Mouse (Mus musculus) cerebellum, adult (tissue): ENCODE data around the gene Dpysl4.

Source experiments
- ATAC-seq: cut with Nextera tagmentation; 2 replicates; pipeline ENCODE4 v1.9.2; 2017; ENCODE audit warnings: mild to moderate bottlenecking, moderate library complexity, mixed read lengths; ENCODE audit not compliant: insufficient number of reproducible peaks, low FRiP score, low TSS enrichment

The Dpysl4 gene

DNA sequence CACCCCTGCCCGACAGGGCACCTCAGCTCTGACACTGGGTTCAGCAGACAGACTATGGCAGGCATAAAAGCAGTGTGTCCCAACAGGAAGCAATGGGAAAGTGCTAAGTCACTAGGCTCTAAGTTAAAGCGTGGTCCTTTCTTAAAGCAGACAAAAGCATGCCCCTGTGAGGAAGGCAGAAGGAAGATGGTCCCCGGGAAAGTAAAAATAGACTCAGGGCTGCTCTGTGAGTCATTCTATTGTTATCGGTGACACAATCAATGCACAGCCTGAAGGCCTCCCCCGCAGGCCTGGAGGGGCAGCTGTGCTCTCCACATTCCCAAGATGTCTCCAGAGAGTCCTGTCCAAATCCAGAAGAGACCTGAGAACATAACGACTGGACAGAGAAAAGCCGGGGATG is 60.1 kb downstream of the Dpysl4 start:
- ATAC-seq, result no peak

DNA sequence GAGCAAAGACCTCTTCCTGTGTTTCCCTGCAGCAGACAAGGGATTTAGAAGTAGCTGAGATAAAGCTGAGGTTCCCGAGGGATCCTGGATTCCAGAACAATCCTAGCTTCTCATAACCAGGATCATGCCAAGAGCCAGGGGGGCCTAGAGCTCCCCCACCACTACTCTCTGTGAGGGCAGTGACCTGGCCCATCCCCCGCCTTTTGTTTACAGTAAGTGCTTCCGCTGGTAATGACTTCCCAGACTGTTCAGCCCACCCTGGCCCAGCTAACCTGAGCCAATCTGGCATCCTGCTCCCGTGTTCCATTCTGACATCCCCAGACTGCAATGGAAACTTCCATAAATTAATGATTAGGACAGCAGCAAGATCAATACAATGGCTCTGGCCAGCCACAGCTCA is 61.6 kb downstream of the Dpysl4 start:
- no peak for ATAC-seq

DNA sequence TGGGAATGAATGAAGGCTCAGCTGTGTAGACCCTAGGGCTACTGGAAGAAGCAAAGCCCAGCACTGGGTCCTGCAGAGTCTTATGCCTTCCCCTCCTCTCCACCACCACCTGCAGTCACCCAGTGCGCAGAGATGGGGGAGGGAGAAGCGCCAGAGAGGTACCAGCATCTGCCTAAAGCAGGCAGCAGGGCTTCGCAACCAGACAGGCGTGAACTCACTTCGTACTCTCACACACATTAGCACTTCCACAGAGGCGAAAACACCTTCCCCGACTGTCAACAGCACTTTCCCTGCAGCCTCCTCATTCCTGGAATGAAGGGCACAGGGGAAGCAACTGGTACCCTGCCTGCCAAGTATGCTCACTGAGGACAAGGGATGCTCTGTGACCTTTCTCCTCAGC is 63.6 kb downstream of the Dpysl4 start:
- no peak for ATAC-seq

DNA sequence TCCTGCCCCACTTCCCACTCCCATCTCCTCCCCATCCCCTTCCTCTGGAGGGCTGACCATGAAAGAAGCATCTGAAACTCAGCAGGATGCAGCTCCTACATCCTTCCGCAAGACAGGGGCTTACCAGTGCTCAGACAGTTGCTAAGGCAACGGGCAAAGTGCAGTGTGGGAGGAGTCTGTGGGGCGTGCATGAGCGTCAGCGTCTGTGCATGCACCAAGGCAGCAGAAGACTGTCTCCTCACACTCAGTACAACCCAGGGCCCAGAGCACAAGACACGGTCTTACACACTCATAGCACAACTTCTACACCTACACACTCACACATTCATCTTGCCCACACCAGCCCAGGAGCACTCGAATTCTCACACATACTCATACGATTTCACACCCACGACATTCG is 65.3 kb downstream of the Dpysl4 start:
- no peak for ATAC-seq
